In the genomic region with DNA sequence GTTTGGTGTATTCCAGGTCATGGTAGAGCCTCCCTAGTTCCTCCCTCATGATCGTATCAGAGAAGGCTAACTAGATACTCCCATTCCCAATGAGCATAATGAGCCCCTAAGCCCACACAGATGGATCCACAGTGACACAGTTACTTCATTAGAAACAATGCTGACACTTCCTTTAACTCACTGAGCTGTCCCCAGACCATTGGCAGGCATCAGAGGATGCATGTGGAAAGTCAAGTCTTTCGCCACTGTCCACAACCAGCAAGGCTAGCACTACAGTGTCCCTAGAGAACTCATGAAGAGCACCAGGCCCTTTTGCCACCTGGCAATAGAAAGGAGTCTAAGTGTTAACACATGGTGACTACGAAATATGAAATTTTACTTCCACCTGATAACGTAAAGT, we compare ENCODE assay signal across 21 mouse cellular contexts.
DNase-seq lines count a peak whose midpoint lies in the region; ATAC-seq and TF ChIP-seq lines count a peak whose summit lies in the region.
"Had no signal": no experiment of that assay in that cellular context is flagged by ENCODE, and none has a peak within 500 bp of the region (broad histone marks: within the 10 kb centered on the region; RNA-seq: fewer than 3 reads in every experiment).

No protein-coding gene starts in this region.

- intact Hi-C loops in gastrocnemius, adult 2 months (cut with DNase I): no loop called here

- ATAC-seq in granulocyte monocyte progenitor cell, adult 5-6 weeks (replicated peaks; ENCODE audit: poor library complexity, severe bottlenecking): peak; percentile 65
- ATAC-seq in megakaryocyte progenitor cell, adult 5-6 weeks (replicated peaks; ENCODE audit: poor library complexity): peak; percentile 91
- ATAC-seq in activated CD4-positive, CD25-positive, alpha-beta regulatory T cell, adult 4 months: no peak
- ATAC-seq: forebrain, embryonic 14.5 days; forebrain, embryonic 16.5 days had no signal

- H3K27ac ChIP-seq in gastrocnemius, adult 2 months: no peak overlapping the region
- H3K27ac ChIP-seq: embryonic facial prominence, embryonic 13.5 days; embryonic facial prominence, embryonic 15.5 days; forebrain, embryonic 10.5 days; forebrain, embryonic 12.5 days had no signal

- DNase-seq in 416B (ENCODE audit: low read depth): peak; percentile 30
- no peak for DNase-seq in gastrocnemius, adult 2 months
- DNase-seq: adrenal gland, postnatal 10 days; adrenal gland, postnatal 25 days; cerebellum, adult 11 months; cerebellum, adult 18-20 months; cerebellum, adult 8-10 months; cerebellum, adult 9-11 months; cerebellum, postnatal 14 days; cerebellum, postnatal 36 days; embryo, embryonic 11 days had no signal

- no peak overlapping the region for H3K4me3 ChIP-seq in gastrocnemius, adult 2 months
- H3K4me3 ChIP-seq: embryonic facial prominence, embryonic 13.5 days; embryonic facial prominence, embryonic 15.5 days; erythroblast, embryonic 14.5 days; forebrain, embryonic 10.5 days; forebrain, embryonic 12.5 days had no signal

- no peak for TF ChIP-seq CTCF in gastrocnemius, adult 2 months (IDR thresholded peaks at IDR 0.05)
